Mouse (Mus musculus): ENCODE results near the gene Efcab9.

DNA sequence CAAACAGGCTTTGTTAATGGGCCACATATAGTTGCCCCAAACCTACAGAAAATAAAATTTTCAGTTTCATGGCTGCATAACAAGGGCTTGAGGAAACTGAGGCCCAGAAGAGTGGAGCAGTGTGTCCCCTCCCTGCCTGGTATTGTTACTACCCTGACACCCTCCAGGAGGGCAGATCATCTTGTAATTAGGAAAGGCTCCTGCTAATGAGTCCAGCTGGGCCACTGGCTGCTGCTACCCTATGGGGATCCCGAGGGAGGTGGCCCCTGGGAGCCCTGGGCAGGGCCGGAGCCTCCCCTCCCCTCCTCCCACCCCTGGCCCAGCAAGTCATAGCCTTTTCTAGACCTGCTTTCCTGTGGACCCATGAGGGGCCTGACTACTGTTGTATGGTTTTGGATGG lies 49.1 kb upstream of the Efcab9 start:
- TF ChIP-seq CTCF (IDR thresholded peaks at IDR 0.05; ENCODE audit: control insufficient read depth, insufficient read depth, insufficient replicate concordance, low read depth, low read length) (no peak), POLR2A (IDR thresholded peaks at IDR 0.05; ENCODE audit: control insufficient read depth, low read depth, low read length) (no peak)
